Mouse (Mus musculus) midbrain, embryonic 16.5 days (tissue): ENCODE data around the gene Kdm2a. TPM values are rescaled to one million over a fixed set of nuclear protein-coding genes. Genes with fewer than 3 reads are reported as not detected.
A peak's percentile ranks its signal among the peaks of the same experiment; 100 is the strongest.
"Not testable (repeated sequence)": the region's sequence is repeated elsewhere in the genome, so short reads cannot be mapped to it uniquely, and the experiment has no call there.

ENCODE experiments used
- ATAC-seq: fragments of 200-750 bp; cut with Nextera tagmentation; 2 replicates; pipeline ENCODE4 v1.8.0; 2017; ENCODE audit warnings: moderate TSS enrichment
- H3K27ac ChIP-seq: fragments of 300-500 bp; sonication (generic); 2 replicates; pipeline ENCODE4 v1.5.1; 2014; ENCODE audit warnings: mild to moderate bottlenecking, low read length, mixed read lengths
- H3K27me3 ChIP-seq: fragments of 300-500 bp; sonication (generic); 2 replicates; pipeline ENCODE4 v1.6.1; 2014; ENCODE audit warnings: low read depth, low read length, mixed read lengths; ENCODE audit not compliant: control insufficient read depth, insufficient read depth
- H3K36me3 ChIP-seq: fragments of 300-500 bp; sonication (generic); 2 replicates; pipeline ENCODE4 v1.6.1; 2014; ENCODE audit warnings: mild to moderate bottlenecking, low read length, moderate library complexity, mixed read lengths; ENCODE audit not compliant: control insufficient read depth, insufficient read depth
- H3K4me1 ChIP-seq: fragments of 300-500 bp; sonication (generic); 2 replicates; pipeline ENCODE4 v1.6.1; 2014; ENCODE audit warnings: mild to moderate bottlenecking, low read length, mixed read lengths; ENCODE audit not compliant: control insufficient read depth, insufficient read depth
- H3K4me2 ChIP-seq: fragments of 300-500 bp; sonication (generic); 2 replicates; pipeline ENCODE4 v1.6.1; 2014; ENCODE audit warnings: mild to moderate bottlenecking, low read length, mixed read lengths
- H3K4me3 ChIP-seq: fragments of 300-500 bp; sonication (generic); 2 replicates; pipeline ENCODE4 v1.5.1; 2014; ENCODE audit warnings: low read depth, mild to moderate bottlenecking, low read length, moderate library complexity, mixed read lengths
- H3K9ac ChIP-seq: fragments of 300-500 bp; sonication (generic); 2 replicates; pipeline ENCODE4 v1.6.1; 2014; ENCODE audit warnings: low read depth, low read length, mixed read lengths
- H3K9me3 ChIP-seq: fragments of 300-500 bp; sonication (generic); replicated peaks from 2 replicates; pipeline ENCODE4 v1.6.1; 2014; ENCODE audit warnings: mild to moderate bottlenecking, low read length, mixed read lengths; ENCODE audit not compliant: control insufficient read depth, poor library complexity, severe bottlenecking
- WGBS: fragments of 180-500 bp; shearing (Covaris S2); extraction: QIAGEN DNeasy Blood & Tissue Kit; methylation state at CpG from one replicate; pipeline ENCODE4 v1.1.7; 2014; 5-methylcytosine and 5-hydroxymethylcytosine counted together
- polyA plus RNA-seq: library from polyadenylated mRNA; unstranded; fragments of >200 nt; fragmentation: Nextera tagmentation; extraction: Ambion mirVana; gene quantifications from 2 replicates; pipeline ENCODE4 v1.2.1, GENCODE M21; 2015

Kdm2a gene
- polyA plus RNA-seq, 1 experiment from 2014 or later = 32.1 TPM

DNA sequence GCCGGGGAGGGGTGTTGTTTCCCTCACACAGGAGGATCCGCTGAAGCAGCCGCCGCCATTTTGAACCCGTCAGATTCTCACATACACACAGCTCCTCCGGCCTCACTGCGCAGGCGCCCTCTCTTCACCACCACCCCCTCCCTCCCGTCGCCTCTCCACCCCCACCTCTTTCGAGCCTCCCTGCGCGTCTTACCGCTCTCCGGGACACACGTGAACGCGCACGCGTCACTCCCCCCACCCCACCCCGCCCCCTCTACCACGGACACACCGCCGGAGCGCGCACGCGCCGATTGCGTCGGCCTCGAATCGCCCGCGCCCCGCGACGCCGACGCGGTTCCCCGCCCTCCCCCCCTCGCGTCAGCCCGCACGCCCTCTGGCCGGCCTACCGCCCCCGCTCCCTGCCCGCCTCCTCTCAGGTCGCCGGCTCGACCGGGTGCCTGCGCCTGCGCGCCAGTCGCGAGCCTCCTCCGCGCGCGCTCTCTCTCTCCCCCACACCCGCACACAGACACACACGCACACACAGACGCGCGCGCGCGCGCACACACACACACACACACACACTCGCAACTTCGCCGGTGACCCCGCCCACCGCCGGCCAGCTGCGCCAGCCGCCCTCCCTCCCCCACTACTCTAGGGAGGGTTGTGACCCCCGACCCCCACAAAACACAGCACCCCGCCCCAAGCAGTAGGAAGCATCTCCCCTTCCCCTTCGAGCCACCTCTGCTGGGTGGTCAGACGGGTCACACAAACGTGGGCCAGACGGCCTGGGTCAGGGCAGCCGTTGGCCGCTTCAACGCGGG lies 887 bp downstream of the Kdm2a start:
- Histone ChIP-seq H3K4me2 (peak overlapping the region; percentile 88), H3K9me3 (no peaks in the 10 kb centered on the region), H3K4me3 (peak overlapping the region; percentile 99), H3K27me3 (no peaks in the 10 kb centered on the region), H3K36me3 (no peaks in the 10 kb centered on the region), H3K4me1 (peaks cover 28% of the 10 kb centered on the region), H3K27ac (peak overlapping the region; percentile 96), H3K9ac (peak overlapping the region; percentile 97)
- ATAC-seq = peak; percentile 93
- WGBS = under 1% methylated on average over 66 of the region's 90 CpGs

DNA sequence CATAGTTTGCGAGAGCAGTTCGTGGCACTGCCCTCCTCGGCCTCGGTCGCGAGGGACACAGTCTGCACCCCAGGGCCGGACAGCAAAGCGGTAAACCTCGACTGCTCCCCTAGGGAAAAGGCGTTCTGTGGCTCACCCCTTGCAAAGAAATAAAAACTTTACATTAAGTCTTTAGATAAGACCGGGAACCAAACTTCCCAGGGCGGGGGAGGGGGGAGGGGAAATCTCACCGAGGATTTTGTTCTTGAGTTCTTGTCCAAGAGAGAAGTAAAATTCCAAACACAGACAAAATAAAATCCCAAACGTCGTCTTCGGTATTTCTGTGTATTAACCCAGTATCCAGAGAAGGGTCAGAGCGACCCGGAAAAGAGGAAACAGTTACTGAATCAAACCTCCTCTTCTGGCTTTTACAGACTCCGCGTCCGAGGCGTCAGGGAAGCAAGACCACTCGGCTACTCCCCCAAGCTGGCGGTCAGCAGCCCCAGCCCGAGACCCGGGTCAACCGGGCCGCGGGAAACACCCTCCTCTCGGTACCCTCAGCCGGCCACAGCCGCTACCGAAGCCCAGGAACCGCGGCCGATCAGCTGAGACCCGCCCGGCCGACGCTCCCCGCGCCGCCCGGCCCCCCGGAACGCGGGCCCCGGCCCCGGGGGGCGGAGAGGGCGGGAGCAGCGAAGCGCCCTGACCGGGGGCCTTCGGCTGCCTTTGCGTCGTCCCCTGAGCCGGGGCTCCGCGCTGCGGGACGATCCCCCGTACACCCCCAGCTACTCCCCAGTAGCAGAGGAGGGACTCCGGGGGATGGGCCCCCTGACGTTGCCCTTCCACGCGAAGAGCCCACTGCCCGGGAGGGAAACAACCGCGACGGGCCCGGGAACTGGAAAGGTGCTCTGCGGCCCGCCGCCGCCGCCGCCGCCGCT lies 1.7 kb downstream of the Kdm2a start:
- Histone ChIP-seq H3K27ac (peak overlapping the region; percentile 96), H3K9ac (peak overlapping the region; percentile 97), H3K36me3 (no peaks in the 10 kb centered on the region), H3K4me1 (peaks cover 35% of the 10 kb centered on the region), H3K9me3 (no peaks in the 10 kb centered on the region), H3K4me2 (peak overlapping the region; percentile 94), H3K27me3 (no peaks in the 10 kb centered on the region), H3K4me3 (peak overlapping the region; percentile 99)
- WGBS = 1% methylated on average over 58 of the region's 80 CpGs
- ATAC-seq = peak; percentile 47

DNA sequence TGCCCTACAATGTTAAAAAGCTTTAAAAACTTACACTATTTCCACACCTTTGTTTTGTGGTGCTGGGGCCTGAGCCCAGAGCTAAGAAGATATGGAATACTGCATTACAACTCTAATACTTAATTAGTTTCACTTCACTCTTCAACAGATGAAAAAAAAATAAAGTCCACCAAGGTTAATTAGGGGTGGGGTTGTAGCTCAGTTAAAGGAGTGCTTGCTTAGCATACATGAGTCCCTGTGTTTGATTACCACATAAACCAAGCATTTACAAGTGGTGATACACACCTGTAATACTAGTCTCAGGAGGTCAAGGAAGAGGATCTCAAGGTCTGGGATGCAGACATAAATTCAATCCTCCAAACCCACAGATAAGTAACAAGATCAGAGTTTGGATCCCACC lies 10.8 kb downstream of the Kdm2a start:
- Histone ChIP-seq H3K4me2 (no peak overlapping the region), H3K4me1 (peaks cover 7% of the 10 kb centered on the region), H3K27me3 (no peaks in the 10 kb centered on the region), H3K36me3 (no peaks in the 10 kb centered on the region), H3K9ac (no peak overlapping the region), H3K27ac (no peak overlapping the region), H3K4me3 (no peak overlapping the region), H3K9me3 (no peaks in the 10 kb centered on the region)
- ATAC-seq = no peak

DNA sequence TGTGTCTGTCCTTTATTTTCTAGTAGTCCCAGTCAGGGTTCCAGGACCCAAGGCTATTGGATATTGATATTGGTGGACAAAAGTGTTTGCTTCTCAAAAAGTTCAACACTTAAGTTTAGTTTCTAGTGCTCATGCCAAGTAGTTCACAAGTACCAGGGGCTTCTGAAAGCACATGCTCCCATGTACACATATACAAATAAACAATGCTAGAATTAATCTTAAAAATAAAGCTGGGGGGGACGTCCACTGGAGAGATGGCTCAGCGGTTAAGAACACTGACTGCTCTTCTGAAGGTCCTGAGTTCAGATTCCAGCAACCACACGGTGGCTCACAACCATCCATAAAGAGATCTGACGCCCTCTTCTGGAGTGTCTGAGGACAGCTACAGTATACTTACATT lies 13.1 kb downstream of the Kdm2a start:
- no peaks in the 10 kb centered on the region for H3K27me3 ChIP-seq
- H3K4me3 ChIP-seq = no peak overlapping the region
- H3K4me2 ChIP-seq = no peak overlapping the region
- no peaks in the 10 kb centered on the region for H3K9me3 ChIP-seq
- 86% methylated on average over 4 of the region's 4 CpGs for WGBS
- H3K27ac ChIP-seq = no peak overlapping the region
- no peak overlapping the region for H3K9ac ChIP-seq
- ATAC-seq = no peak
- no peaks in the 10 kb centered on the region; the same call in 1 of the 2 replicates for H3K4me1 ChIP-seq
- H3K36me3 ChIP-seq = no peaks in the 10 kb centered on the region

DNA sequence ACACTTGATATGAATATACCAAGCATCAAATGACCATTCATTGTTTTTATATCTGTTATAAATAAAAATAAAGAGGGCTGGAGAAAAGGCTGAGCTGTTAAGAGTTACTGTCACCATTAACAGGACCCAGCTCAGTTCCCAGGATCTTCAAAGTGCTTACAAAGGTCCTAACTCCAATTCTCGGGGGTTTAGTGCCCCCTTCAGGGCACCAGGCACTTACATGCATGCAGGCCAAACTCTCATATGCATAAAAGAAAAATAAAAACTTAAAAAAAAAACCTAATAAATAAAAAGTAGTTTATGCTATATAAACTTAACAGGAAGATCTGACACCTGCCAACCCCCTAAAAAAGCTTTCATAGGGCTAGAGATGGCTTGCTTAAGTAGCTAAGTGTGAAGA lies 13.8 kb downstream of the Kdm2a start:
- no peaks in the 10 kb centered on the region for H3K36me3 ChIP-seq
- H3K27me3 ChIP-seq = no peaks in the 10 kb centered on the region
- no peak overlapping the region for H3K27ac ChIP-seq
- H3K9ac ChIP-seq = no peak overlapping the region
- H3K4me3 ChIP-seq = no peak overlapping the region
- no peak overlapping the region for H3K4me2 ChIP-seq
- no peaks in the 10 kb centered on the region; the same call in 1 of the 2 replicates for H3K4me1 ChIP-seq
- no peak for ATAC-seq
- WGBS = 40% methylated on average over 1 of the region's 1 CpGs
- no peaks in the 10 kb centered on the region for H3K9me3 ChIP-seq

DNA sequence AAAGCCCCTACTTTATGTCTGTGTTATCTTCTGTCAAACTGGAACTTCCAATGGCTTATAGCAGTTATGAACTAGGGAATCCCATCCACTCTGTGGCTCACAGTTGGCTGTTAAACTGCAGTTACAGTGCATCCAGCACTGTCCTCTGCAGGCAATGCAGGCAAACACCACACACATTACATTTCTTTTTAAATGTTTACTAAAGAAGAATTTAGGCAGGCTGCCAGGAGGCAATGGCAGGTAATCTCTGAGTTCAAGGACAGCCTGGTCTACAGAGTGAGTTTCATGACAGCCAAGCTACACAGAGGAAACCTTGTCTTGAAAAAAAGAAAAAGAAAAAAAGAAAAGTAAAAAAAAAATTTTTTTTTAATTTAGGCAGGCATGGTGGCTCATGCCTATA lies 14.8 kb downstream of the Kdm2a start:
- no peaks in the 10 kb centered on the region for H3K36me3 ChIP-seq
- no peak overlapping the region for H3K9ac ChIP-seq
- H3K9me3 ChIP-seq = no peaks in the 10 kb centered on the region
- H3K4me1 ChIP-seq = no peaks in the 10 kb centered on the region; the same call in 1 of the 2 replicates
- no peak overlapping the region for H3K4me2 ChIP-seq
- no peaks in the 10 kb centered on the region for H3K27me3 ChIP-seq
- H3K27ac ChIP-seq = no peak overlapping the region
- no peak for ATAC-seq
- H3K4me3 ChIP-seq = no peak overlapping the region

DNA sequence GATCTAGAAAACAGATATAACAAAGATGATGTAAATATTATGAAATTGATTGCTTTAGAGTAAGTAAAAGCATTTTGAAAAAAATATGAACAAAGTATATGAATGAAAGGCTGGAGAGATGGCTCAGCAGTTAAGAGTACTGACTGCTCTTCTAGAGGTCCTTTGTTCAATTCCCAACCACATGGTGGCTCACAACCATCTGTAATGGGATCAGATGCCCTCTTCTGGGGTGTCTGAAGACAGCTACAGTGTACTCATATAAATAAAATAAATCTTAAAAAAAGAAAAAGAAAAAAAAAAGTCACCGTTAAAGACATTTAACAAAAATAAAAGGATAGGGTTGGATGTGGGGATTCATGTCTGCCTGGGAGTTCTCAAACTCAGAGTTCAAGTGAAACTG lies 15.8 kb downstream of the Kdm2a start:
- 92% methylated on average over 1 of the region's 1 CpGs for WGBS
- not testable (repeated sequence) for H3K36me3 ChIP-seq, H3K4me1 ChIP-seq, H3K4me2 ChIP-seq, H3K9me3 ChIP-seq, H3K27me3 ChIP-seq, H3K9ac ChIP-seq, H3K4me3 ChIP-seq, H3K27ac ChIP-seq, ATAC-seq

DNA sequence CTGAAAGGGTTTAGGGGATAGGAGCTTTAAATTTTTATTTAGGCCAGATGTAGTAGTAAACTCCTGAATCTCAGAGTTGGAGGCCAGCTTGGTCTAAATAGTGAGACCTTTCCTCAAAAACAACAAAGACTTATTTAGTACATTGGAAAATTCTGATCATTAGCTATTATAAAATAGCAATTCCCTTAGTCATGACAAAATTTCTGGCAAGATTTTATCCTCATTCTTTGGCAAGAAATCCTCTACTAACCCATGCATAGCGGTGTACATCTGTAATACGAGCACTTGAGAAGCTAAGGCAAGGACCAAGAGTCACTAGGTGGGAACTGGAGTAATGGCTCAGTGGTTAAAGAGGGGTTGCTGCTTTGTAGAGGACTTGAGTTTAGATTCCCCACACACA lies 27.4 kb downstream of the Kdm2a start:
- Histone ChIP-seq H3K27ac (no peak overlapping the region), H3K9me3 (no peaks in the 10 kb centered on the region), H3K9ac (no peak overlapping the region), H3K4me3 (no peak overlapping the region), H3K27me3 (no peaks in the 10 kb centered on the region), H3K36me3 (no peaks in the 10 kb centered on the region), H3K4me2 (no peak overlapping the region), H3K4me1 (no peaks in the 10 kb centered on the region; the same call in none of the 2 replicates)
- ATAC-seq = no peak
- 92% methylated on average over 2 of the region's 2 CpGs for WGBS

DNA sequence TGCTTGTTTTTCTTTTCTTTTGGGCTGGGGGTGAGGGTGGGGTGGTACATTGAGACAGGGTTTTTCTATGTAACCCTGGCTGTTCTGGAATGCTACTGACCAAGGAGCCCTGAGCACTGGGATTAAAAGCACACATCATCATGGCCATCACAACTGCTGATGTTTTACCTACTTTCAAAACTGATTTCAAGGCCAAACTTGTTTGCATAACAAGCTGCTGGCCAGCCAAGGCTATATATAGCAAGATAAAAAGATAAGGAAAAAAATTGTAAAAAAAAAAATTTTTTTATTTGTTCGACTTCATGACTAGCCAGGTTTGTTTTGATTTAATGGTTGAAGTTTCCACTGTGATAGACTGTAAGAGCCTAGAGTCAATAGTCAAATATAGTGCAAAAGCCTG lies 27.8 kb downstream of the Kdm2a start:
- Histone ChIP-seq H3K27ac (no peak overlapping the region), H3K27me3 (no peaks in the 10 kb centered on the region), H3K4me1 (no peaks in the 10 kb centered on the region; the same call in none of the 2 replicates), H3K36me3 (no peaks in the 10 kb centered on the region), H3K4me2 (no peak overlapping the region), H3K9ac (no peak overlapping the region), H3K4me3 (no peak overlapping the region), H3K9me3 (no peaks in the 10 kb centered on the region)
- no peak for ATAC-seq
- 83% methylated on average over 1 of the region's 1 CpGs for WGBS
